ENCODE assay signal across 8 mouse cellular contexts in the genomic region with DNA sequence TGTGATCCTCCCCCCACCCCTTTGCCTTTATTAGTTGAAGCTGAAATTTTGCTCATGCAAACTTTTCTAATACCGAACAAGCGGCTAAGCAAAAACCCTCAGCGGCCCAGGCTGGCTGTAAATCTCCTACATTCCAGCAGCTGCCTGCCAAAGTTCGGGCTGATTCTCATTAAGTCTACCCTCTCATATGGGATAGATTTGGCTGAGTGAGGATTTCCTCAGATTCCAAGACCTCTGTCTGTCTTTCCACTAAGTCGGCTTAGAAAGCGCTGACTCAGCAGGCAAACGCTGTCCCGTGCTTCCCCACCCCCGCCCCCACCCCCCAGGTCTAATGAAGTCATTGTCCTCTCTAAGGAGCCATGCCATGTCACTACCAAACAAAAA. TPM values are rescaled to one million over a fixed set of nuclear protein-coding genes. Genes with fewer than 3 reads are reported as not detected.
DNase-seq lines count a peak whose midpoint lies in the region; ATAC-seq and TF ChIP-seq lines count a peak whose summit lies in the region.

No protein-coding gene starts in this region.

- H3K9me3 ChIP-seq in lung, embryonic 14.5 days (ENCODE audit: low read depth, low read length) = no peaks in the 10 kb centered on the region
- no peaks in the 10 kb centered on the region for H3K9me3 ChIP-seq in hindbrain, embryonic 11.5 days (ENCODE audit: control insufficient read depth, low read length)
- no peaks in the 10 kb centered on the region for H3K9me3 ChIP-seq in liver, embryonic 12.5 days (replicated peaks)

- intact Hi-C loops in left cerebral cortex, postnatal 14 days (cut with DNase I) = no loop called here

- TF ChIP-seq CTCF in lung, embryonic 14.5 days (IDR thresholded peaks at IDR 0.05; ENCODE audit: low read depth) = no peak
- TF ChIP-seq CTCF in cerebellum, adult 2 months (IDR thresholded peaks at IDR 0.05; ENCODE audit: borderline replicate concordance, insufficient read depth, low read depth, low read length) = no peak

- H3K36me3 ChIP-seq in lung, embryonic 14.5 days (ENCODE audit: insufficient read depth) = no peaks in the 10 kb centered on the region
- H3K36me3 ChIP-seq in hindbrain, embryonic 11.5 days (ENCODE audit: control insufficient read depth, insufficient read depth, low read length) = no peaks in the 10 kb centered on the region
- no peaks in the 10 kb centered on the region for H3K36me3 ChIP-seq in liver, embryonic 12.5 days

- 9% methylated on average over 9 of the region's 9 CpGs for WGBS in lung, embryonic 14.5 days
- 18% methylated on average over 9 of the region's 9 CpGs for whole genome bisulfite sequencing in hindbrain, embryonic 11.5 days
- WGBS in liver, embryonic 12.5 days (ENCODE audit: insufficient replicate concordance) = 24% methylated on average over 9 of the region's 9 CpGs
- 24% methylated on average over 9 of the region's 9 CpGs for WGBS in cerebellum, adult 2 months

- peak; percentile 80; the same call in 1 of the 2 replicates for ATAC-seq in lung, embryonic 14.5 days (ENCODE audit: insufficient read depth)
- no peak for ATAC-seq in hindbrain, embryonic 11.5 days (ENCODE audit: low FRiP score)
- ATAC-seq in liver, embryonic 12.5 days = no peak
- no peak for ATAC-seq in granulocyte monocyte progenitor cell, adult 5-6 weeks (replicated peaks; ENCODE audit: poor library complexity, severe bottlenecking)

- no peak overlapping the region for H3K4me3 ChIP-seq in lung, embryonic 14.5 days (ENCODE audit: low read depth, low read length)
- H3K4me3 ChIP-seq in hindbrain, embryonic 11.5 days (ENCODE audit: low read depth, low read length) = no peak overlapping the region
- H3K4me3 ChIP-seq in liver, embryonic 12.5 days = no peak overlapping the region
- no peak overlapping the region for H3K4me3 ChIP-seq in cerebellum, adult 2 months (replicated peaks; ENCODE audit: insufficient read depth, low read depth, low read length)

- H3K4me2 ChIP-seq in lung, embryonic 14.5 days = peak overlapping the region; percentile 41
- H3K4me2 ChIP-seq in hindbrain, embryonic 11.5 days (replicated peaks; ENCODE audit: low read depth, low read length) = no peak overlapping the region; the same call in 1 of the 2 replicates
- H3K4me2 ChIP-seq in liver, embryonic 12.5 days = peak overlapping the region; percentile 19; the same call in 1 of the 2 replicates

- H3K9ac ChIP-seq in lung, embryonic 14.5 days = no peak overlapping the region
- H3K9ac ChIP-seq in hindbrain, embryonic 11.5 days (ENCODE audit: low read depth, low read length) = no peak overlapping the region
- H3K9ac ChIP-seq in liver, embryonic 12.5 days = no peak overlapping the region

- no peak for TF ChIP-seq POLR2A in cerebellum, adult 2 months (IDR thresholded peaks at IDR 0.05; ENCODE audit: borderline replicate concordance, insufficient read depth, low read length)

- H3K27ac ChIP-seq in lung, embryonic 14.5 days (ENCODE audit: low read depth) = 0 out of 2 replicates have a peak overlapping the region, but pooled peaks have one; percentile 12
- H3K27ac ChIP-seq in hindbrain, embryonic 11.5 days (ENCODE audit: low read depth, low read length) = no peak overlapping the region
- H3K27ac ChIP-seq in liver, embryonic 12.5 days = no peak overlapping the region
- H3K27ac ChIP-seq in cerebellum, adult 2 months (ENCODE audit: insufficient read depth, low read length) = no peak overlapping the region

- H3K27me3 ChIP-seq in lung, embryonic 14.5 days (ENCODE audit: insufficient read depth, low read length) = no peaks in the 10 kb centered on the region
- no peaks in the 10 kb centered on the region for H3K27me3 ChIP-seq in hindbrain, embryonic 11.5 days (ENCODE audit: control insufficient read depth, insufficient read depth, low read length)
- no peaks in the 10 kb centered on the region for H3K27me3 ChIP-seq in liver, embryonic 12.5 days (replicated peaks)
- no peaks in the 10 kb centered on the region for H3K27me3 ChIP-seq in cerebellum, adult 2 months (ENCODE audit: control insufficient read depth, insufficient read depth, low read length)

- peaks cover 10% of the 10 kb centered on the region for H3K4me1 ChIP-seq in lung, embryonic 14.5 days (ENCODE audit: insufficient read depth)
- H3K4me1 ChIP-seq in hindbrain, embryonic 11.5 days (replicated peaks; ENCODE audit: control insufficient read depth, insufficient read depth, low read length) = peaks cover 4% of the 10 kb centered on the region; the same call in 1 of the 2 replicates
- peaks cover 17% of the 10 kb centered on the region for H3K4me1 ChIP-seq in liver, embryonic 12.5 days
- H3K4me1 ChIP-seq in cerebellum, adult 2 months (ENCODE audit: control insufficient read depth, insufficient read depth, low read length) = peaks cover 14% of the 10 kb centered on the region; the same call in 1 of the 2 replicates

- DNase-seq in lung, embryonic 14.5 days = peak; percentile 78
- no peak for DNase-seq in lung, postnatal 36 days
- DNase-seq in embryo, embryonic 11.5 days (ENCODE audit: low read depth, low spot score) = peak; percentile 60
- peak; percentile 25 for DNase-seq in hindbrain, embryonic 11.5 days (ENCODE audit: low spot score)
- DNase-seq in cerebellum, adult 2 months = no peak
- no peak for DNase-seq in left cerebral cortex, postnatal 14 days (ENCODE audit: low spot score in 2 of 2)

RNA-seq across cellular contexts. Expression of a gene that starts 55.2 kb away (rescaled TPM):
- 32.6 and 36.6 TPM in 2 replicates for polyA plus RNA-seq in lung, embryonic 14.5 days (2014; fragmentation: Nextera tagmentation; extraction: Ambion mirVana)
- 24.6 and 25.6 TPM in 2 replicates for polyA plus RNA-seq in hindbrain, embryonic 11.5 days (2014; fragmentation: Nextera tagmentation; extraction: Ambion mirVana)
- 11.6 and 12.2 TPM in 2 replicates for polyA plus RNA-seq in liver, embryonic 12.5 days (2016; fragmentation: Nextera tagmentation; extraction: Ambion mirVana)
- polyA plus RNA-seq in cerebellum, adult 2 months (2012; rRNA removed) = 40.4 and 56.6 TPM in 2 replicates
- total RNA-seq in granulocyte monocyte progenitor cell, adult 5-6 weeks (2014; fragmentation: Nextera tagmentation) = 1.2 and 8.2 TPM in 2 replicates
- 8.5 and 12.6 TPM in 2 replicates for total RNA-seq in granulocyte monocyte progenitor cell, adult 5-6 weeks (2017)
- 10 to 100 TPM; 73.2 to 94.7 TPM for total RNA-seq in left cerebral cortex, postnatal 14 days (2021)

Comparison
In these comparisons a context has a peak if more than half of its experiments do, and no peak if none do; other contexts are left out.
1. DNase-seq: peak in lung, embryonic 14.5 days (single experiment), embryo, embryonic 11.5 days (single experiment) and hindbrain, embryonic 11.5 days (single experiment); none in lung, postnatal 36 days (single experiment), cerebellum, adult 2 months (0 of 2) and left cerebral cortex, postnatal 14 days (0 of 2).